Mouse (Mus musculus) MN1 (cell line): ENCODE measurements around the gene Rag2.
A peak's percentile ranks its signal among the peaks of the same experiment; 100 is the strongest.

Experiments used
- DNase-seq: peaks from one replicate; pipeline ENCODE4 v3.0.0-alpha.2; 2016; ENCODE audit warnings: low spot score

Rag2 gene

GRCm38 (mm10) chr2:101627227-101627626 is 2.7 kb downstream of the Rag2 start:
- DNase-seq = no peak

- DNase-seq = peak; percentile 96
Measured at GRCm38 (mm10) chr2:101628297-101629236, 4.0 kb downstream of the Rag2 start.

DNA sequence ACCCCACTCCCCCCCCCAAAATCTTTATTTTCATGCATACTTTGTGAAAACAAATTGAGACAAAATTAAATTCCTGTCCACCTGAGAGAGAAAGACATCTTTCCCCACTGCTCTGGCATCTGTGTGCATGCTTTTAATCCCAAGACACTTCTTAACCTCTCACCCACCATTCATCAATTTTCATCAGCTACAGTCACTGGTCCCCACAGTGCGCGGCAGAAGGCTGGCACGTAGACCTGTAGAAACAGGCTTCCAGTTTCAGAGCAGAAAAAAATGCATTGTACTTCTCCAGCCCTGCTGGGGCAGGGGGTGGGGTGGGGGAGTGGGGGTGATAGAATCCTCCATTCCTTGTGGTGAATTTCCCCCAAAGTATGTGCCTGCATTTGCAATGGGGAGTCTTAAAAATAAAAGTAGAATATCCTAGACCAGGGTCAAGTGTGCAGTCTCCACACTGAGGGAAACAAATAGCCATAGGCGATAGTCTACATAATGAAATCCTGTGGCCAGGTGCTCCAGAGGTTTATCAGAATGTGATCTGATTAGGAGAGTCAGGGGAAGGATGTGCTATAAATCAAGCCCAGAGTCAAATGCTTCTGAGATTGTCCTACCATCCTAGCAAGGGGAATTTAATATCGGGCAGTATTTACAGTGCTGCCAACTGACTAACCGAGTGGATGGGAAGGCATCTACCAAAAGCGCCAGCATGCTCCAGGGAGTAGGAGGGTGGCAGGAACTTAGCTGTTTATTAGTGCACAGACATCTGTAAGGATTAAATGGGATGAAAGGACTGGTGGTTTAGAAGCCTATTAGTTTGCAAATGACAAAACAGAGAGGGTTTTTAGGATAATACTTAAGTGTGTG is 14.7 kb downstream of the Rag2 start:
- no peak for DNase-seq

- no peak for DNase-seq
Measured at GRCm38 (mm10) chr2:101639840-101640350, 15.4 kb downstream of the Rag2 start.

DNA sequence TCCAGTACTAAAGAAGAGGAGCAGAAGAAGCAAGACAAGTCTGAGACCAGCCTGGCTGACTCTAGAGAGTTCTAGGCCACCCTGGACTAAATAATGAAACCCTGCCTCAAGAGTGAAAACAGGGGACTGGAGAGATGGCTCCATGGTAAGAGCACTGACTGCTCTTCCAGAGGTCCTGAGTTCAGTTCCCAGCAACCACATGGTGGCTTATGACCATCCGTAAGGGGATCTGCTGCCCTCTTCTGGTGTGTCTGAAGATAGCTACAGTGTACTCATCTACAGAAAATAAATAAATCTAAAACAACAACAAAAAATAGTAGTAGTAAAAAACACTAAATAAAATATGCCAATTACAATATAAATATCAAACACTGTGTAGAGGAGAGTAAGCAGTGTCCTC is 21.3 kb downstream of the Rag2 start:
- DNase-seq = no peak

GRCm38 (mm10) chr2:101648361-101648760 is 23.8 kb downstream of the Rag2 start:
- no peak for DNase-seq

DNA sequence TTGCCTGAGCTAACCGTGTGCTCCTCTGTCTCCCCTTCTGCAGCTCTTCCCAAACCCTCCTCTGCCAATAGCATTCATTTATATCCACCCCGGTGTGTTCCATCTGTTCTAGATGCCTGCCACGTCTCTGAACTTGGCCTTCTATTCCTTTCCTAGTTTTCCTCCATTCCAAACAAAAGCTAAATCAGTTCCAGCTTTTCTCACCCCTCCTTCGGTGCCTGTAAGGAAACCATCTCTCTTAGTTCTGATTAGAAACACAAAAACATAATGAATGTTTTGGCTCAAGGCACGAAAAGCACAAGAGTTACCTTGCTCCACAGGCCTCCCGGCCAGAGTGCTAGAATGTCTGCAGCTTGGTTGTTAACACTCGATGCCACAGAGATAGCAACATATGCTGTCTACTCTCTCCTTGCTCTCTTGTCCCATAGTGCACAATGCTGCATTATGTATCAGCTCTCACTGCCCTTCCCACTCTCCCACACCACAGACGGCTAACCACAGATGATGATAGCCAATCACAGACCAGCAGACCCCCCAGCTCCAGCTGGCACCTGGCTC is 24.7 kb downstream of the Rag2 start, which contains the start of the genes Rag1 and B230118H07Rik:
Gene Rag1 (minus strand): TSS at position 388 of the 558 bp plus-strand sequence.
Gene B230118H07Rik (minus strand): TSS at position 419 of the 558 bp plus-strand sequence.
- no peak for DNase-seq

DNA sequence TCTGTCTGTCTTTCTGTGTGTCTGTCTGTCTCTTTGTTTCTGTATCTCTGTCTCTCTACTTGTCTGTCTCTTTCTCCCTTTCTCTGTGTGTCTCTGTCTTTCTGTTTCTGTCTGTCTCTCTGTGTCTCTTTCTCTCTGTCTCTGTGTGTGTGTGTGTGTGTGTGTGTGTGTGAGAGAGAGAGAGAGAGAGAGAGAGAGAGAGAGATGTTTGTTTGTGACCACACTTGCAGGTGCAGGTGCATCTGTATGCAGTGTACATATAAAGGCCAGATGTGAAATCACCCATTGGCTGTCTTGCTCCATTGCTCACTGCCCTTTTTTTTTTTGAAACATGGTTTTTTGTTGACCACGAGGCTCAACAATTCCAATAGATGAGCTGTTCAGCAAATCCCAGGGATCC is 25.9 kb downstream of the Rag2 start:
- no peak for DNase-seq

- no peak for DNase-seq
Measured at GRCm38 (mm10) chr2:101652204-101652920, 27.8 kb downstream of the Rag2 start.

DNA sequence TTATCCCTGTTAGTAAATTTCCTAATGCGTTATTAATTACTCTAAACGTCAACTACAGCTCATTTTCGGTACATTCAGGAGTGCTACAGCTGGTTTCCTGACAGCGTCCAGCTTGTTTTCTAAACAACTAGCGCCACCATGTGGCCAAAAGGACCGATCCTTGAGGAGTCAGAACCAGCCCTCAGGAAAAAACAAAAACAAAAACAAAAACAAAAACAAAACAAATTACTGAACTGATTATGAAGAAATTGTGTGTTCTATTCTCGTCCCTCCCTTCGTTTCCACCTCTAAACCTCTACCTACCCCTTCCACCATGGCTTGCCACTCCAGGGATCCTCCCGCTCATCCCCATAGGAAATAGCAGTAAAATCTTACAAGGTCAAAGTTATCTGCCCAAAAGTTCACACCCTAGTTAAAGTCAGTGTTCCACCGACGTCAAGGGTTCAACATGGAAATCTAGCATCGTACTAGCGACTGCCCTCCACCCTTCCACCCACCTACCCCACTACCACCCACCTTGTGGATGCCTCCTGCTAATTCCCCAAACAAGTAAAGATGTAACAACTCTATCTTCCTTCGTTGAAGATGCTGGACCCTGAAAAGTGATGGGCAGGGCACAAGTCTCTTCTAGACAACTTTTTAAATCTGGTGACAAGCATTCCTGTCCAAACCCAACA is 28.5 kb downstream of the Rag2 start:
- peak; percentile 77 for DNase-seq

- no peak for DNase-seq
Measured at GRCm38 (mm10) chr2:101660536-101660935, 36.0 kb downstream of the Rag2 start.

DNA sequence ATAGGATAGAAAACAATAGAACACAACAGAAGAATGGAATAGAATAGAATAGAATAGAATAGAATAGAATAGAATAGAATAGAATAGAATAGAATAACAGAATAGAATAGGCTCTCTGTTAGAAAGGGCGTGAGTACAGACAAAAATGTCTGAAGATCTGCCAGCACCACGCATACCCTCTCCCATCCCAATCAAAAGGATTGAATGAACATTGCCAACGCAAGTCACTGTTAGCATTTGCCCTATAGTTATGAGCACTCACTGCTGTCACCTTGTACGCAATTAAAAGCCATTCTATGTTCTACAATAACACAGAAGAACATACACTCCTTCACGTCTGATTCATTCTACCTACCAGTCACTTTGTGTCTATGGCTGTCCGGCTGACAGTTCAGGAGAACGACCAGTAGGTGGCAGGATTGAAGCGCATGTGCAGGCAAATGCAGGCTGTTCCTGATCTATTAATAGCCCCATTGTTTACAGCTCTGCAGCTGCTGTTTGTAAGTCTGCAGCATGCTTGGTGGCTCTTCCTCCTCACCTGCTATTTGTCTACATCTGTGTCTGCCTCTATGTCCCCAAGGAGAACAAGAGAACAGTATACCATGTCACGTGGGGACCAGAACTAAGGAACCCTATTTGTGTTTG is 40.7 kb downstream of the Rag2 start:
- peak; percentile 72 for DNase-seq

GRCm38 (mm10) chr2:101665703-101666092 is 41.2 kb downstream of the Rag2 start:
- no peak for DNase-seq

DNA sequence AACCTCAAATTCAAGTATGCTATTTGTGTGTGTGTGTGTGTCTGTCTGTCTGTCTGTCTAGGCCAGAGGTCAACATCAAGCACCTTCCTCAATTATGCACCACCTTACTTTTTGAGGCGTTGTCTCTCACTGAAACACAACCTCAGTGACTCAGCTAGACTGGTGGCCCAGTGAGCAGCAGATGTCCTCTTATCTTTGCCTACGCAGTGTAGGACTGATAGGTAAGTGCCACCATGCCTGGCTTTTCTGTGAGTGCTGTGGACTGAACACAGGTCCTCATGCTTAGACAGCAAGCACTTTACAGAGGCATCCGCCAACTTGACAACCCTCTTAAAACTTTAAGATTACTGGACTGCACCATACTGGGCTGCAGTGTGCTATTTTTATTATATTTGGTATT is 44.2 kb downstream of the Rag2 start:
- DNase-seq = no peak

GRCm38 (mm10) chr2:101673547-101673946 is 49.0 kb downstream of the Rag2 start:
- no peak for DNase-seq

GRCm38 (mm10) chr2:101678236-101679021 is 53.9 kb downstream of the Rag2 start, which contains the start of gene Traf6:
TSS of gene Traf6 (plus strand) at chr2:101678429.
- peak; percentile 84 for DNase-seq

DNA sequence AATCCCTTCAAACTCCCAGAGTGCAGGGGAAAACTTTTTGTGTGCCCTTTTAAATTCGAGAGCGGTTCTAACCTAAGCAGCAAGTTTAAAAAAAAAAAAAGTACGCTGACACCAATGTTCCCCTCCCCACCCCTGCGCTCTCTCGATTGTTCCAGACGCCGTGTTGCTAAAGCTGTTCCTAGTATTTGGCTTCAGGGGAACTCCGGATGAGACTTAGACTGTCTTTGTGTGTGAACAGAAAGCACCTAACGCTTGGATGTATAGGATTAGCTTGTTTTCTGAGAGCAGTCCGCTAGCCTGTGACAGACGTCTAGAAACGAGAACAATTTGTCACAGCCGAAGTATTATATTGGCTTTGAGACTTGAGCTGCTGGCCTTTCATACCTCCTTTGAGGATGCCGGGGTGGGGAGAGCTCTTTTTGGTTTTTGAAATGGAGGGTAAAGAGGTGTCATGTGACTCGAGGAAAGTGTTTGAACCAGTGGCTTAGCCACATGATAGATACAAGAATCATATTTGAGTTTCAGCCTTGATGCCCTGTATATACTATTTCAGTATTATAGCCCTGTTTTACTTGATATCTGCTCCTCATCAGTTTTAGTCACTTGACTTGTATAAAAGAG is 54.8 kb downstream of the Rag2 start:
- DNase-seq = peak; percentile 14
